Mouse (Mus musculus) bone marrow macrophage, adult 2 months (primary cell): ENCODE data around the gene Ing4.

Experiments used
- CTCF ChIP-seq: IDR thresholded peaks from 2 replicates; pipeline ENCODE4 v1.5.1; 2012; ENCODE audit warnings: low read depth, mild to moderate bottlenecking, low read length, moderate library complexity
- POLR2A ChIP-seq: IDR thresholded peaks from 2 replicates; pipeline ENCODE4 v1.6.1; 2012; ENCODE audit warnings: mild to moderate bottlenecking, low read depth, low read length, borderline replicate concordance

DNA sequence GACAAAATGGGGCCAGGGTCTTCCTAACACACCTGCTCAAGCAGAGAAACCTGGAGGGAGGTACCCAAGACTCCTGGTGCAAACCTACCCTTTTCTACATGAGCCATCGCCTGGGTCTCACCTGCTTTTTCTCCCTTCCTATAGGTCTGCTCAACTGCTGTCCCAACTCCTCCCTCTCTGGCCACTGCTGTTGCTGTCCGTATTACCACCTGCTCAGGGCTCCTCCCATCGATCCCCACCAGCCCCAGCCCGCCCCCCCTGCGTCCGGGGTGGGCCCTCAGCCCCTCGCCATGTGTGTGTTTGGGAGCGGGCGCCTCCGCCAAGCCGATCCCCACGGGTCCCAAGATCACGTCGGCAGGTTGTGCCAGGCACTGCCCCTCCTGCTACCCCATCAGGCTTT lies 40.5 kb upstream of the Ing4 start:
- TF ChIP-seq POLR2A (no peak), CTCF (no peak)
